Mouse (Mus musculus) heart, adult 2 months (tissue): ENCODE data around the gene C1qb. TPM values are rescaled to one million over a fixed set of nuclear protein-coding genes. Genes with fewer than 3 reads are reported as not detected.

ENCODE experiments used
- DNase-seq, 2 experiments: peaks; one replicate each; pipeline ENCODE4 v3.0.0; 2021
- H3K27ac ChIP-seq: fragments of 200-600 bp; 2 replicates; pipeline ENCODE4 v1.8.1; 2022
- H3K27me3 ChIP-seq: fragments of 200-500 bp; 2 replicates; pipeline ENCODE4 v1.6.1; 2012; ENCODE audit warnings: mild to moderate bottlenecking, low read length, inconsistent platforms, mixed read lengths; ENCODE audit not compliant: control insufficient read depth, insufficient read depth
- H3K36me3 ChIP-seq: fragments of 200-500 bp; 2 replicates; pipeline ENCODE4 v1.6.1; 2012; ENCODE audit warnings: low read length, inconsistent platforms; ENCODE audit not compliant: control insufficient read depth, insufficient read depth
- H3K4me1 ChIP-seq: fragments of 200-500 bp; 2 replicates; pipeline ENCODE4 v1.6.1; 2011; ENCODE audit warnings: low read length; ENCODE audit not compliant: control insufficient read depth, insufficient read depth
- H3K4me3 ChIP-seq: fragments of 200-600 bp; 2 replicates; pipeline ENCODE4 v1.8.1; 2022
- H3K79me2 ChIP-seq: fragments of 200-500 bp; replicated peaks from 2 replicates; pipeline ENCODE4 v1.6.1; 2012; ENCODE audit warnings: mild to moderate bottlenecking, inconsistent platforms, low read length, moderate library complexity, mixed read lengths; ENCODE audit not compliant: control insufficient read depth, insufficient read depth
- H3K9ac ChIP-seq: fragments of 200-500 bp; 2 replicates; pipeline ENCODE4 v1.6.1; 2012; ENCODE audit warnings: low read depth, mild to moderate bottlenecking, control low read depth, inconsistent platforms, low read length, mixed read lengths
- CTCF ChIP-seq: fragments of 200-600 bp; IDR thresholded peaks from 2 replicates; pipeline ENCODE4 v1.8.1; 2022; ENCODE audit warnings: antibody characterized with exemption, mild to moderate bottlenecking, moderate library complexity
- EP300 ChIP-seq: fragments of 200-500 bp; IDR thresholded peaks from 2 replicates; pipeline ENCODE4 v1.6.1; 2011; ENCODE audit warnings: low read depth, low read length, control low read depth; ENCODE audit not compliant: insufficient read depth
- POLR2A ChIP-seq: fragments of 200-500 bp; IDR thresholded peaks from 2 replicates; pipeline ENCODE4 v1.6.1; 2011; ENCODE audit warnings: mild to moderate bottlenecking, low read depth, low read length, control low read depth; ENCODE audit not compliant: insufficient read depth
- WGBS: fragments of 180-500 bp; shearing (Covaris S2); methylation state at CpG from one replicate; pipeline ENCODE4 v1.1.7; 2018; 5-methylcytosine and 5-hydroxymethylcytosine counted together
- intact Hi-C: fragments of 180-260 bp; cut with DNase I; formaldehyde crosslinking; loops from one replicate; pipeline ENCODE4 v1.15.1; 2025
- polyA plus RNA-seq: library from polyadenylated mRNA; depleted of rRNA; stranded (reverse); fragments of >200 nt; gene quantifications from 2 replicates; pipeline ENCODE4 v1.2.3, GENCODE M21; 2012
- total RNA-seq, 2 experiments: library from RNA; stranded (reverse); gene quantifications; 2 replicates each; pipeline ENCODE4 v1.2.3; 2021

The C1qb gene
- total and polyA plus RNA-seq, 3 experiments: 52.8 to 74.0 (median 54.8) TPM

GRCm38 (mm10) chr4:136848565-136848964 is 37.4 kb downstream of the C1qb start:
- H3K27ac ChIP-seq: no peak overlapping the region
- H3K27me3 ChIP-seq: no peaks in the 10 kb centered on the region
- DNase-seq: no peak
- intact Hi-C loops: no loop called here
- WGBS: 55% methylated on average over 4 of the region's 4 CpGs
- no peaks in the 10 kb centered on the region for H3K79me2 ChIP-seq
- H3K36me3 ChIP-seq: no peaks in the 10 kb centered on the region
- TF ChIP-seq CTCF: no peak
- no peak for TF ChIP-seq POLR2A
- no peak for TF ChIP-seq EP300
- no peak overlapping the region for H3K9ac ChIP-seq
- H3K4me1 ChIP-seq: no peaks in the 10 kb centered on the region
- no peak overlapping the region for H3K4me3 ChIP-seq

- H3K36me3 ChIP-seq: no peaks in the 10 kb centered on the region
- no peaks in the 10 kb centered on the region for H3K27me3 ChIP-seq
- no peak for DNase-seq
- H3K4me3 ChIP-seq: no peak overlapping the region
- H3K4me1 ChIP-seq: no peaks in the 10 kb centered on the region
- H3K9ac ChIP-seq: no peak overlapping the region
- WGBS: 71% methylated on average over 6 of the region's 6 CpGs
- intact Hi-C loops: no loop called here
- H3K79me2 ChIP-seq: no peaks in the 10 kb centered on the region
- no peak overlapping the region for H3K27ac ChIP-seq
- no peak for TF ChIP-seq EP300
- TF ChIP-seq POLR2A: no peak
- TF ChIP-seq CTCF: no peak
These were observed 38.8 kb downstream of the C1qb start for GRCm38 (mm10) chr4:136847166-136847565.

GRCm38 (mm10) chr4:136842802-136843201 is 43.2 kb downstream of the C1qb start:
- Histone ChIP-seq H3K4me3 (no peak overlapping the region), H3K9ac (no peak overlapping the region), H3K4me1 (no peaks in the 10 kb centered on the region), H3K27ac (no peak overlapping the region), H3K79me2 (no peaks in the 10 kb centered on the region), H3K36me3 (no peaks in the 10 kb centered on the region), H3K27me3 (no peaks in the 10 kb centered on the region)
- no peak for TF ChIP-seq POLR2A
- no peak for TF ChIP-seq EP300
- no peak for TF ChIP-seq CTCF
- 83% methylated on average over 10 of the region's 10 CpGs for WGBS
- intact Hi-C loops: no loop called here
- no peak for DNase-seq

- intact Hi-C loops: no loop called here
- Histone ChIP-seq H3K9ac (no peak overlapping the region), H3K36me3 (no peaks in the 10 kb centered on the region), H3K4me1 (no peaks in the 10 kb centered on the region), H3K4me3 (no peak overlapping the region), H3K27me3 (no peaks in the 10 kb centered on the region), H3K79me2 (no peaks in the 10 kb centered on the region), H3K27ac (no peak overlapping the region)
- 36% methylated on average over 4 of the region's 4 CpGs for WGBS
- DNase-seq: no peak
- TF ChIP-seq EP300 (no peak), CTCF (no peak), POLR2A (no peak)
These were observed 44.0 kb downstream of the C1qb start for GRCm38 (mm10) chr4:136842033-136842432.

GRCm38 (mm10) chr4:136841056-136841455 is 44.9 kb downstream of the C1qb start:
- peak; percentile 62 to 80 for DNase-seq

GRCm38 (mm10) chr4:136838462-136838861 is 47.5 kb downstream of the C1qb start:
- H3K4me3 ChIP-seq: no peak overlapping the region
- no peak for TF ChIP-seq EP300
- WGBS: 60% methylated on average over 9 of the region's 9 CpGs
- no peaks in the 10 kb centered on the region for H3K36me3 ChIP-seq
- no peaks in the 10 kb centered on the region for H3K4me1 ChIP-seq
- peaks cover 15% of the 10 kb centered on the region for H3K27me3 ChIP-seq
- intact Hi-C loops: no loop called here
- no peak for DNase-seq
- H3K9ac ChIP-seq: no peak overlapping the region
- no peaks in the 10 kb centered on the region for H3K79me2 ChIP-seq
- no peak overlapping the region for H3K27ac ChIP-seq

More at GRCm38 (mm10) chr4:136841056-136841455, 44.9 kb downstream of the C1qb start:
- no peak for TF ChIP-seq POLR2A
- peak; percentile 97 for TF ChIP-seq CTCF
- peak; percentile 49; the same call in 1 of the 2 replicates for TF ChIP-seq EP300
- Histone ChIP-seq H3K4me1 (no peaks in the 10 kb centered on the region), H3K4me3 (no peak overlapping the region), H3K27me3 (peaks cover 7% of the 10 kb centered on the region), H3K79me2 (no peaks in the 10 kb centered on the region), H3K9ac (no peak overlapping the region), H3K36me3 (no peaks in the 10 kb centered on the region), H3K27ac (no peak overlapping the region)
- intact Hi-C loops: loop anchor here (1.0 kb wide), 3 partner anchors 145 to 192 kb away; no protein-coding TSS in a partner anchor
- WGBS: 9% methylated on average over 5 of the region's 5 CpGs
